Mouse (Mus musculus): ENCODE measurements at regions not wholly inside any gene's neighbourhood (a gene's known extent, or its start where the extent isn't known, plus 50 kb on each side); places are given as distances from the start of the nearest gene placed in this dataset.
A peak's percentile ranks its signal among the peaks of the same experiment; 100 is the strongest.

DNA sequence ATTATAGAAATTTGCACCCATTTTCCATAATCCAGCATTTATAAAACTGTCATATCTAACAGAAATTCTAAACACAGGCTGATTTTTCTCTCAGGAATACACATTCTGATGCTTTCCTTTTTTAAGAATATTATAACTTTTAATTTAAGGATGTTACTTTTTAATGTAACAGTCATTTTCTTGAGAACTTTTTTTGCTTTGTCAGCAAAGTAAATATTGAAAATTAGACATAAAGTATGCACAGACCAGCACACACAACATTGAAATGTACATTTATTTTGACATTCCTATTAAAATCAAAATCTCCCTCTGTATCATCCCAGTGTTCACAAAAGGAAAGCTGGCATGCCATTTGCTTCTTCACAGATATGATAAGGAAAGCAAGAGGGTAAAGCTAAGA lies 337.0 kb downstream of the Foxa2 start:
- Histone ChIP-seq H3K9me3 (no peaks in the 10 kb centered on the region), H3K4me1 (no peaks in the 10 kb centered on the region), H3K27ac (replicated peaks) (no peak overlapping the region), H3K36me3 (replicated peaks) (no peaks in the 10 kb centered on the region), H3K27me3 (replicated peaks; ENCODE audit: low read depth, poor library complexity, severe bottlenecking) (no peaks in the 10 kb centered on the region), H3K4me3 (no peak overlapping the region)
- no peak for DNase-seq (ENCODE audit: low spot score)

DNA sequence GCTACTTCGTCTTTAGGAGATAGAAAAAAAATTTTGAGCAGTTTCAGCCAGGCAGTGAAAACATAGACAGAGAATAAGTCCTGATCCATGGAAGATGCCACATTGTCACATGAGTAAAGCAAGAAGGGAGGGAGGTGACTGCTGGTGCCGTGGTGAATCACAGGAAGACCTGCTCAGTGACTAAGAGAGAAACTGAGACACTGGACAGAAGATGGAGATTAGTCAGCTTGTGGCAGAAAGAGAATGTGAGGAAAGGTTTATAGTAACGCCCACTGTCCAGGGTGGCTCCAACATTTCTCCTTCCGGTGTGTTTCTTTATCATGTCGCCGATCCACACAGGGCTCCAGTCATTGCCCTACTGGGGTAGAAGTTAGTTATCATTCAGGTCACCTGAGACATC lies 339.6 kb downstream of the Foxa2 start:
- Histone ChIP-seq H3K4me1 (no peaks in the 10 kb centered on the region), H3K9me3 (no peaks in the 10 kb centered on the region), H3K27me3 (replicated peaks; ENCODE audit: low read depth, poor library complexity, severe bottlenecking) (no peaks in the 10 kb centered on the region), H3K27ac (replicated peaks) (no peak overlapping the region), H3K4me3 (no peak overlapping the region), H3K36me3 (replicated peaks) (no peaks in the 10 kb centered on the region)
- 89% methylated on average over 6 of the region's 6 CpGs for WGBS
- DNase-seq (ENCODE audit: low spot score): no peak

DNA sequence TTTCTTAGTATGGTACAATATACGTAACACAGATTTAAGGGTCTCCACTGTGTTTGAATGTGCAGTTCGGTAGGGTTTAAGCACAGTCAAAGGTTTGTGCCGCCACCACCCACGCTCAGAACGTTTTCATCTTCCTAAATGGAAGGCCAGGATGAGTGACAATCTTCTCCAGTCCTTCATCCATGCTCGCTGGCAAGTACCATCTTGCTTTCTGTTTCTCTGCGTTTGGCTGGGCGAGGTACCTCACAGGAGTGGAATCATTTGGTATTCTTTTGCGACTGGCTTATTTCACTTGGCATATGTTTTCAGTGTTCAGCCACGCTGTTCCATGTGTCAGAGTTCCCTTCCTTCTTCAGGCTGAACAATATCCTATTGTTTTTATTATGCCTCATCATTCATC lies 342.3 kb downstream of the Pax1 start:
- H3K27me3 ChIP-seq (replicated peaks; ENCODE audit: low read depth, poor library complexity, severe bottlenecking): no peaks in the 10 kb centered on the region
- no peak overlapping the region for H3K27ac ChIP-seq (replicated peaks)
- no peaks in the 10 kb centered on the region for H3K4me1 ChIP-seq
- H3K4me3 ChIP-seq: no peak overlapping the region
- no peaks in the 10 kb centered on the region for H3K36me3 ChIP-seq (replicated peaks)
- DNase-seq (ENCODE audit: low spot score): no peak
- 85% methylated on average over 10 of the region's 10 CpGs for WGBS
- H3K9me3 ChIP-seq: no peaks in the 10 kb centered on the region

DNA sequence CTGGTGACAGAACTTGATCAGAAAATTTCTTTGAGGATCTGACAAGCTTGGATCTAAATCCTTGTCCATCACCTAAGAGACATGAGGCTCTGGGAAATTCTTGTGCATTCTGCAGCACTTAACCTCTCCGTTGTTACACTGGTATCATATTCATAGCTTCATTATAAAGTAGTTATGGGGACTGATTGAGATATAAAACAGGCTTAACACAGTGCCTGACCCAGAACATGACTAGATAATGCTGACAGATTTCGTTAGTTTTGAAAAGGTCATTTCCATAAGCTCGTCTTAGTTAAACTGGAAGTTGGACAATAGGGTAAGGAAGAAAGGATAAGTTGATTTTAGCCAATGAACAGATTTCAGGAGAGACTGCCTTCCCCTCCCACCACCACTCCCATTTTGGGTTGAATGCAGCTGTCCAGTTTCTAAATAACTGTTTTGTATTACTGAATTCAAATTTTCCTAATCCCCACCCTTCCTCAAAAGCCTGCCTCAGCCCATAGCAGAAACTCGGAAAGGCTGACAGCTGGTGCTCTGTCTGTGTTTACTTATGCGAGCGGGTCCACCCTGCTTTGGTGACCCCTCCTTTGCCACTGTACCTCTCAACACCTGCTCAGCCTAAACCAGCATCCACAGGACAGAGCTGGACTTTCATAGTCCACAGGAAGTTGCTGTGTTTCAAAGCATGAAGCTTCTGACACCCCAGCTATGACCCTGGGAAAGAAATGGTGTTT lies 340.8 kb downstream of the Pax1 start:
- no peak overlapping the region for H3K4me3 ChIP-seq
- 62% methylated on average over 6 of the region's 6 CpGs for WGBS
- H3K27me3 ChIP-seq (replicated peaks; ENCODE audit: low read depth, poor library complexity, severe bottlenecking): no peaks in the 10 kb centered on the region
- H3K9me3 ChIP-seq: no peaks in the 10 kb centered on the region
- H3K27ac ChIP-seq (replicated peaks): no peak overlapping the region
- H3K36me3 ChIP-seq (replicated peaks): no peaks in the 10 kb centered on the region
- H3K4me1 ChIP-seq: no peaks in the 10 kb centered on the region
- DNase-seq (ENCODE audit: low spot score): no peak

DNA sequence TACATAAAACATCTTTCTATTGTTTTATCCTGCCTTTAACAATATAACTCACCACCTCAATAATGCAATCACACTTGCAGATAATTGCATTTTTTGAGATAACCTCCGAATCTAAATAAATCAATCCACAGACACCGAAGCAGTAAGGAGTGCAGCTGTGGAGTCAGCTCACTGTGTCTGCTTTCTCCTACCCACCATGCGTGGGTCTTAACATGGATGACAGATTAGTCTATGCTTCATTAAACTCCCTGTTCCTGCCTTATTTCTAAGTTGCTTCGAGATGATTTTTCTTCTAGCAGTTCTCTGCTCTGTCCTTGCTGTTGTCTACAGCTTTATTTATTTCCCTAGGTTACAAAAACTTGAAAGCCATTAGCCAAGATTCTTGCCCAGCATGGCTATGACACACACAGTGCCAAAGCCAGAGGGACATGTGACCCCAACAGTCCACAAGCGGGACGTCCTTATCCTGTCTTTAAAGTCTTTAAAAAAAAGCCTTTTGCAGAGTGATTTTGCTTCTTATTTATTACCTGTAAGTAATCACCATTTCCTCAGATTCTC lies 337.9 kb downstream of the Pax1 start:
- no peaks in the 10 kb centered on the region for H3K27me3 ChIP-seq (replicated peaks; ENCODE audit: low read depth, poor library complexity, severe bottlenecking)
- no peak overlapping the region for H3K27ac ChIP-seq (replicated peaks)
- no peak overlapping the region for H3K4me3 ChIP-seq
- whole genome bisulfite sequencing: 82% methylated on average over 6 of the region's 6 CpGs
- H3K9me3 ChIP-seq: no peaks in the 10 kb centered on the region
- H3K36me3 ChIP-seq (replicated peaks): no peaks in the 10 kb centered on the region
- H3K4me1 ChIP-seq: no peaks in the 10 kb centered on the region
- DNase-seq (ENCODE audit: low spot score): no peak

DNA sequence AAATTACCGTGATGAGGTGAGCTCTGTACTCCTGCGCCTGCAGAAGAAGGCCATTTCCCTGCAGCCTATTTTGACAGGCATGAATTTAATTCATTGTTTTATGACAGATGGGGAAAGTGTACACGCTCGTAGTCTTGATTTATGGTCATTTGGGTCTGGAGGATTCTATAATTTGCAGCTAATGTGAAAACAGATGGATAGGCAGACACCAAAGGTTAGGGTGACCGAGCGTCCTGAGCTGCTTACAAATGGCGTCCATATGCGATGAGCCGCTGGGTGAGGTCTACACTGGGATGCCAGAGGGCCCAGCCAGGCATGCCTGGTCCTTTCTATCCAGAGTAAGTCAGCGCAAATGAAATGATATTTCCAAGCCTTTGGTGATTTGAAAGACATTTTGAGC lies 330.2 kb downstream of the Pax1 start:
- Histone ChIP-seq H3K4me1 (no peaks in the 10 kb centered on the region), H3K9me3 (no peaks in the 10 kb centered on the region), H3K27ac (replicated peaks) (no peak overlapping the region), H3K36me3 (replicated peaks) (no peaks in the 10 kb centered on the region), H3K4me3 (no peak overlapping the region), H3K27me3 (replicated peaks; ENCODE audit: low read depth, poor library complexity, severe bottlenecking) (no peaks in the 10 kb centered on the region)
- WGBS: 87% methylated on average over 10 of the region's 10 CpGs
- DNase-seq (ENCODE audit: low spot score): no peak

DNA sequence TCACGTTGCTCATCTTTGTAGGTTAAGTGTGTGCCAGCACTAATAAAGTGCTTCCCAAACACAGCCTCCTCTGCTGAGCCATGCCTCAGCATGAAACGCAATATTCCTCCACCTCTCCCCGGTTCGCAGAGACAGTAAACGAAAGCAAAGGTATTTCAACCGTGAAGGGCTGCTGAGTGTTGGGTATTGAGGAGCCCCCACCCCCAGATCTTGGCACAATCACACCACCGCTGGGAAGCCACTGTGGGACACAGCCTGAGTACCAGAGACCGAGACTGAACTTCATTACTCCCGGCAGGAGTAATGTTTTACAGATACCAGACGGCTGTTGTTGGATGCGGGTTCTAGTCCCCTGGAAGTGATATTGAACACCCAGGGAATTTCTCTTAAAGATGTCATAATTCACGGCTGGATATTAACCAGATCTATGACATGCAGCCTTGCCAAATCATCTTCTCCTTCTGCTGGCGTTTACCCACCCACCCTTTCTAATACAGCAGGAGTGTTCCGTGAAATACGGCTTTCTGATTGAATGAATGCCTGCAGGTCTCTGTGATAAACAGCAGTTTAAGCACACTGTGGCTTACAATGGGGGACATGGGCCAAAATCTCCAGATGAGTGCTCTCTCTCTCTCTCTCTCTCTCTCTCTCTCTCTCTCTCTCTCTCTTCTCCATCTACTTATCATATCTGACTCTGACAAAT lies 328.9 kb downstream of the Pax1 start:
- no peak for DNase-seq (ENCODE audit: low spot score)
- WGBS: 77% methylated on average over 15 of the region's 15 CpGs
- no peaks in the 10 kb centered on the region for H3K27me3 ChIP-seq (replicated peaks; ENCODE audit: low read depth, poor library complexity, severe bottlenecking)
- no peaks in the 10 kb centered on the region for H3K9me3 ChIP-seq
- no peaks in the 10 kb centered on the region for H3K4me1 ChIP-seq
- no peak overlapping the region for H3K4me3 ChIP-seq
- H3K27ac ChIP-seq (replicated peaks): no peak overlapping the region
- H3K36me3 ChIP-seq (replicated peaks): no peaks in the 10 kb centered on the region

DNA sequence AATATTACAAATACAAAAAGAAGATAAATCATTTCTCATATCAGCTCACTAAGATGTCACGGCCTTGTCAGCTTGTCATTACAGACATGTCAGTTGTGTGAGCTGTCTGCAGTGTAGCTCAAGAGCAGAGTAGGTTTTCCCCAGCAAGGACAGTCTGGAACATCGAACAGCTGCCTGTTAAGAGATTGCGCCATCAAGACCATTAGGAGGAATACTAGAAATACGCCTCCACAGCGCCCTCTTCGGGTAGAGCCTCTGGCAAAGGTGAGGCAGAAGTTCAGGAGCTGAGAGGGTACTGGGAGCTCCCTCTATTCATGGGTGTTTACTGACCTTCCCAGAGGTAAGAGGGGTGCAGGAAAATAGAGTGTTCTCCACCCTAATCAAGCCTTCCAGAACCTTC lies 327.0 kb downstream of the Pax1 start:
- WGBS: 22% methylated on average over 6 of the region's 6 CpGs

DNA sequence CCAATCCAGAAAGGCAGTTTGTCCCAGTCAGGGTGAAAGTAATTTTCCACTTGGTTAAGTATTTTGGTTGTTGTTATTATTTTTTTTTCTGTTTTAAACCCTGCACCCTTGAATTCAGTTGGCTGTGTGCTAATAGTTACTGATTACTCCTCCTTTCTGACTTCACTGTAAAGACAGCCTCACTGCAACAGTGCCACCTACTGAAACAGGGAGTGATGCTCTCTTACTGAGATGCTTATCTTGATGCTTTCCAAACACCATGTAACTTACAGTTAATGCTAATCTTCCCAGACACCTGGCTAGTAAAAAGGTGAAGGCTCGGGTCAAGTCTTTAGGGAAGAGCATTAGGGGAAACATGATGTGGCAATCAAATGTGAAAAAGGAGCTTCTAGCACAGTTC lies 294.9 kb downstream of the Pax1 start:
- WGBS: 26% methylated on average over 1 of the region's 1 CpGs
- H3K4me1 ChIP-seq: no peaks in the 10 kb centered on the region
- peak; percentile 16 for DNase-seq (ENCODE audit: low spot score)

More for the DNA sequence above, 327.0 kb downstream of the Pax1 start:
- Histone ChIP-seq H3K36me3 (replicated peaks) (no peaks in the 10 kb centered on the region), H3K4me3 (no peak overlapping the region), H3K27me3 (replicated peaks; ENCODE audit: low read depth, poor library complexity, severe bottlenecking) (no peaks in the 10 kb centered on the region), H3K4me1 (no peaks in the 10 kb centered on the region), H3K9me3 (no peaks in the 10 kb centered on the region), H3K27ac (replicated peaks) (no peak overlapping the region)
- peak; percentile 76 for DNase-seq (ENCODE audit: low spot score)

DNA sequence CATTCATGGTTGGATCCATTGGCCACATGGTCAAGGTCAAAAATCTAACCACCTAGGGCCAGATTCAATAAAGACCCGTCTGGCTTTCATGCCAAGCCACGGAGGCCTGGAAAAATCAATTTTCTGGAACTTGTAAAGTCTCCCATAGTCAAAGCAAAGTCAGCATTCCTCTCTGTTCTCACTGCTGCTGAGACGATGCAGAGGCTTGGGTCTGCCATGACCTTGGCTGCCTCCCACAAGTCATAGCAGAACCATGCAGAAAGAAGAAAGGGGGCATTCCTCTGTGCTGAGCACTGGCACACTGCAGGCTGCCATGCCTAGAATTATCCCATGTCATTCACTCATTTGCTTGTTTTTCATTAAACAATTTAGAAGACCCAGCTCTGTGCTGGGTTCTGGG lies 288.5 kb downstream of the Pax1 start:
- Histone ChIP-seq H3K4me3 (no peak overlapping the region), H3K27ac (replicated peaks) (no peak overlapping the region), H3K4me1 (no peaks in the 10 kb centered on the region), H3K36me3 (replicated peaks) (no peaks in the 10 kb centered on the region), H3K9me3 (no peaks in the 10 kb centered on the region), H3K27me3 (replicated peaks; ENCODE audit: low read depth, poor library complexity, severe bottlenecking) (no peaks in the 10 kb centered on the region)
- DNase-seq (ENCODE audit: low spot score): no peak
- WGBS: 78% methylated on average over 3 of the region's 3 CpGs

More for the DNA sequence above, 294.9 kb downstream of the Pax1 start:
- H3K27ac ChIP-seq (replicated peaks): no peak overlapping the region
- no peaks in the 10 kb centered on the region for H3K36me3 ChIP-seq (replicated peaks)
- no peaks in the 10 kb centered on the region for H3K9me3 ChIP-seq
- H3K27me3 ChIP-seq (replicated peaks; ENCODE audit: low read depth, poor library complexity, severe bottlenecking): no peaks in the 10 kb centered on the region
- no peak overlapping the region for H3K4me3 ChIP-seq

DNA sequence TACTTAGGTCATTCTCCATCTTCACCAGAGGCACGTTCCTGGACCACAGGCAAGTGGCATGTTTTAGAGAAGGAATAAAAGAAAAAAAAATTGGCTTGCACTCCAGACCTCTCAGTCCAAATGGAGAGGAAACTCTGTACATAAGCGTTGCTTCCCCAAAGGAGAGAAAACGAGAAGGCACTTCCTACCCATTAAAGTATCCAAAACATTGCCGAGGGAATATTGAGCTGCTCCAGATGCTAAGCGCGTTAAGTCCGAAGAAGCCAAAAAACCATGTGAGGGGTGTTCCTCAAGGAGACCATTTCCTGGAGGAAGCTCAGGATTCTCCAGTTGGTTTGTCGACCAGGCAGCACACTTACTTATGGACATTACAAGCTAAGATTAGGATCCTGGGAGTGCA lies 286.2 kb downstream of the Pax1 start:
- DNase-seq (ENCODE audit: low spot score): no peak
- H3K4me3 ChIP-seq: no peak overlapping the region
- H3K9me3 ChIP-seq: no peaks in the 10 kb centered on the region
- 85% methylated on average over 8 of the region's 8 CpGs for WGBS
- no peaks in the 10 kb centered on the region for H3K4me1 ChIP-seq
- no peak overlapping the region for H3K27ac ChIP-seq (replicated peaks)
- H3K27me3 ChIP-seq (replicated peaks; ENCODE audit: low read depth, poor library complexity, severe bottlenecking): no peaks in the 10 kb centered on the region
- no peaks in the 10 kb centered on the region for H3K36me3 ChIP-seq (replicated peaks)

DNA sequence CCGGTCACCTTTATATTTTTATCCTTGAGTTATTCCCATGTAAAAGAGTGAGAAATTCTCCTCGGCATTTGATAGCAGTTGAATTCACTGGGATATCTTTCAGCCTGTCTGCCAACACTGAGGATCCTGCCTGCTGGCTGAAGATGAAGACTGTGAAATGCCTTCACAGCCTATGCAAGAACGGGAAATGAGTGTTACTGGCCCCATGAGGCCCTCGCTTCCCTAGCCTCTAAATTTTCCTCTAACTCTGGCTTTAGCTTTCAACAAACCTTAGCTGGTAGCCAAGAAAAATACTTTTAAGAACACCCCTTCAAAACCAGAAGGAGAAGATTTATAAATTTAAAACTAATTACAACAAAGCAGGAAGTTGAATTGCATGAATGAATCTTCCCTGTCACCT lies 285.8 kb downstream of the Pax1 start:
- 86% methylated on average over 4 of the region's 4 CpGs for WGBS
- Histone ChIP-seq H3K4me1 (no peaks in the 10 kb centered on the region), H3K9me3 (no peaks in the 10 kb centered on the region), H3K36me3 (replicated peaks) (no peaks in the 10 kb centered on the region), H3K4me3 (no peak overlapping the region), H3K27ac (replicated peaks) (no peak overlapping the region), H3K27me3 (replicated peaks; ENCODE audit: low read depth, poor library complexity, severe bottlenecking) (no peaks in the 10 kb centered on the region)
- DNase-seq (ENCODE audit: low spot score): no peak

DNA sequence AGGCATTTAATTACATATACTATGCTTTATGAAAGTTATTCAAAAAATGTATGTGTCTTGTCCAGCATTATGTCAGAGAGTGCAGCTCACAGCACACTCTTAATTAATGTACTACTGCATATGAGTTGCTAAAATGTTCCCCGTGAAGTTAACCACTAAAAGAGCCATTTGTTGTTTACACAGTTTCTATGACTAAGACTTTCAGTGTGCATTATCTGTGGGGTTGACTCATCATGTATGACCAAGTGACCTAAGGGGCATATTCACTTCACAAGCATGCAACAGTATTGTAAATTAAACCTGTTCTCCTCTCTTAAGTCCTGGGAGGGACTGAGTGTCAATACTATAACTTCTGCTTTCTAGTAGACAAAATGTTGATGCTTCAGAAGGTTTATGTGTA lies 276.2 kb downstream of the Pax1 start:
- peaks cover 6% of the 10 kb centered on the region; the same call in 1 of the 2 replicates for H3K4me1 ChIP-seq
- no peaks in the 10 kb centered on the region for H3K27me3 ChIP-seq (replicated peaks; ENCODE audit: low read depth, poor library complexity, severe bottlenecking)
- DNase-seq (ENCODE audit: low spot score): no peak
- 88% methylated on average over 1 of the region's 1 CpGs for WGBS
- no peaks in the 10 kb centered on the region for H3K36me3 ChIP-seq (replicated peaks)
- no peak overlapping the region for H3K27ac ChIP-seq (replicated peaks)
- H3K9me3 ChIP-seq: no peaks in the 10 kb centered on the region
- no peak overlapping the region for H3K4me3 ChIP-seq
